33 mouse cellular contexts compared by ENCODE assay signal in the genomic region with DNA sequence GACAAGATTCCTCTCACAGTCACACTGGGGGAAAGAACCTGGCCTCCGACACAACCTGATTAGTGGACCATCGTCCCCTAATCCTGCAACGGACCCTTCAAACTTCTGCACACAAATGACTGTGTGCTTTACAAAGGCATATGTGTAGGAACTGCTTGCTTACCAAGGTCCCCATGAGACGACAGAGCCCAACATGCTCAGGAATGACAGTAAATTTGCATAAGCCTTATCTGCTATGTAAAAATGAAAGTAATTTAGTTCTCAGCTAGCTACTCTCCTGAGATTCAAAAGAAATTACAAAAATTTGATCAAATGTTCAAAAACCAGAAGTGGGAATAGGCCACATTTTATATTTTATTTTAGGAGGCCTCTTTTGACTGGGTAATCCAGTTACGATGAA.
"Had no signal": no experiment of that assay in that cellular context is flagged by ENCODE, and none has a peak within 500 bp of the region (broad histone marks: within the 10 kb centered on the region; RNA-seq: fewer than 3 reads in every experiment).

No protein-coding gene starts in this region.

- H3K9ac ChIP-seq: limb, embryonic 12.5 days; limb, embryonic 13.5 days; limb, embryonic 15.5 days; liver, embryonic 12.5 days; liver, embryonic 13.5 days; liver, embryonic 14.5 days; liver, embryonic 15.5 days; liver, postnatal 0 days; lung, embryonic 14.5 days; lung, embryonic 15.5 days; midbrain, embryonic 12.5 days; midbrain, embryonic 13.5 days; midbrain, embryonic 15.5 days; neural tube, embryonic 12.5 days; neural tube, embryonic 13.5 days had no signal

- H3K4me2 ChIP-seq: limb, embryonic 12.5 days; limb, embryonic 13.5 days; limb, embryonic 15.5 days; liver, embryonic 11.5 days; liver, embryonic 12.5 days; liver, embryonic 13.5 days; liver, embryonic 15.5 days; lung, embryonic 14.5 days; lung, embryonic 15.5 days; midbrain, embryonic 11.5 days; midbrain, embryonic 12.5 days; midbrain, embryonic 13.5 days; midbrain, embryonic 15.5 days; neural tube, embryonic 12.5 days; neural tube, embryonic 13.5 days had no signal

- H3K27ac ChIP-seq: limb, embryonic 10.5 days; limb, embryonic 12.5 days; limb, embryonic 13.5 days; limb, embryonic 15.5 days; liver, embryonic 12.5 days; liver, embryonic 13.5 days; liver, embryonic 14.5 days; liver, embryonic 15.5 days; lung, embryonic 15.5 days; macrophage; midbrain, embryonic 10.5 days; midbrain, embryonic 12.5 days; midbrain, embryonic 13.5 days; midbrain, embryonic 15.5 days; neural tube, embryonic 12.5 days; neural tube, embryonic 13.5 days had no signal

- ATAC-seq: liver, embryonic 12.5 days; liver, postnatal 0 days; lung, postnatal 0 days; midbrain, embryonic 13.5 days; midbrain, embryonic 15.5 days; midbrain, embryonic 16.5 days had no signal

- H3K27me3 ChIP-seq: limb, embryonic 12.5 days; limb, embryonic 13.5 days; limb, embryonic 15.5 days; liver, embryonic 12.5 days; liver, embryonic 13.5 days; liver, embryonic 15.5 days; lung, embryonic 15.5 days; midbrain, embryonic 12.5 days; midbrain, embryonic 13.5 days; midbrain, embryonic 15.5 days; neural tube, embryonic 12.5 days; neural tube, embryonic 13.5 days had no signal

- DNase-seq: left cerebral cortex, postnatal 4 days; liver; liver, embryonic 13.5 days; liver, postnatal 0 days; lung, adult 18-20 months; lung, adult 2 months; lung, embryonic 14.5 days; lung, postnatal 10 days; lung, postnatal 14 days; lung, postnatal 36 days; lung, postnatal 4 days; midbrain, embryonic 14.5 days had no signal

- H3K9me3 ChIP-seq: limb, embryonic 10.5 days; limb, embryonic 12.5 days; limb, embryonic 13.5 days; limb, embryonic 15.5 days; liver, embryonic 12.5 days; liver, embryonic 13.5 days; liver, embryonic 15.5 days; lung, embryonic 15.5 days; megakaryocyte, embryonic 14.5 days; midbrain, embryonic 10.5 days; midbrain, embryonic 12.5 days; midbrain, embryonic 13.5 days; midbrain, embryonic 15.5 days; neural tube, embryonic 12.5 days; neural tube, embryonic 13.5 days had no signal

- H3K36me3 ChIP-seq: limb, embryonic 10.5 days; limb, embryonic 12.5 days; limb, embryonic 13.5 days; limb, embryonic 15.5 days; liver, embryonic 12.5 days; liver, embryonic 13.5 days; liver, embryonic 15.5 days; lung, embryonic 15.5 days; midbrain, embryonic 10.5 days; midbrain, embryonic 12.5 days; midbrain, embryonic 13.5 days; midbrain, embryonic 15.5 days; neural tube, embryonic 12.5 days; neural tube, embryonic 13.5 days had no signal

- H3K4me1 ChIP-seq: limb, embryonic 10.5 days; limb, embryonic 12.5 days; limb, embryonic 13.5 days; limb, embryonic 15.5 days; liver, embryonic 12.5 days; liver, embryonic 13.5 days; liver, embryonic 15.5 days; lung, embryonic 15.5 days; megakaryocyte, embryonic 14.5 days; midbrain, embryonic 10.5 days; midbrain, embryonic 12.5 days; midbrain, embryonic 13.5 days; midbrain, embryonic 15.5 days; neural tube, embryonic 12.5 days; neural tube, embryonic 13.5 days had no signal

- H3K4me3 ChIP-seq: limb, embryonic 10.5 days; limb, embryonic 12.5 days; limb, embryonic 13.5 days; limb, embryonic 15.5 days; liver, embryonic 12.5 days; liver, embryonic 13.5 days; liver, embryonic 15.5 days; lung, embryonic 15.5 days; megakaryocyte, embryonic 14.5 days; midbrain, embryonic 10.5 days; midbrain, embryonic 12.5 days; midbrain, embryonic 13.5 days; midbrain, embryonic 15.5 days; myocyte; neural tube, embryonic 12.5 days; neural tube, embryonic 13.5 days had no signal
